Mouse (Mus musculus): Measurements from ENCODE around the gene Ephx3.
"Not testable (repeated sequence)": the region's sequence is repeated elsewhere in the genome, so short reads cannot be mapped to it uniquely, and the experiment has no call there.

The Ephx3 gene

GRCm38 (mm10) chr17:32188863-32189636 is at the start of gene Ephx3:
Gene Ephx3, minus strand, starts transcription at chr17:32189549.
- DNase-seq (ENCODE audit: low spot score): peak; percentile 52

DNA sequence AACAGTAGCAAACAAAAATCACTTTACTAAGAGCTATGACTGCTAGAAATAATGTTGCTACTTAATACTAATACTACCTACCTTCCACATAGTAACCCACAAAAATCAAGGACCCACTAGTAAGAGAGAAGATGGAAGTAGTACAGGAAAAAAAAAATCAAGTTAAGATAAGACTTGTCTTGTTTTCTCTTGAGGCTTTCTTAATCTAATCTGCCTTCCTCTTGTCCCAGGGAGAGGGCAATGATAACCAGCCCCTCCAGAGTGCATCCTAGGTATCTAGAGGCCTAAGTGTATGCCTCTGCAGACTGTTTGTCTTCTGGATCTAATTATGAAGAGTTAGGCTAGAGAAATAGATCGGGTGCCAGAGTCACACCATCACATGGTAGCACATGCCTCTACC is 49.2 kb upstream of the Ephx3 start:
- DNase-seq (ENCODE audit: low spot score): no peak

GRCm38 (mm10) chr17:32235534-32236191 is 46.3 kb upstream of the Ephx3 start:
- DNase-seq (ENCODE audit: low spot score): peak; percentile 30

DNA sequence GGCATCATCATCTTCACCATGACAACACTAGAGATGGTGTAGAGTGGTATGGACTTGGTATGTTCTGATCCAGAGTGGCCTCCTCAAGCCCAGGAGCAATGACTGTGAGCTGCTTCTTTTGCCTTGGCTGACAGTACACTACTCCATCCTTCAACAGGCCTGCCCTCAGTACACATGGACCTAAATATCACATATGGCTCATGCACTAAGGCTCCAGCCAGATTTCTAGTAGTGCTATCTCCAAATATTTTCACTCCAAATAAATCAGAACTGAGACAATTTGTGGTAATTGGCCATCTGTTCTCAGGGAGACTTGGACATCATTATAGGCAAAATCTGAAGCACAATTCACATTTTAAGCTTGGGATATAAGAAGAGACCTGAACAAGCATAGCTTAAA is 43.8 kb upstream of the Ephx3 start:
- DNase-seq (ENCODE audit: low spot score): no peak

- DNase-seq (ENCODE audit: low spot score): no peak
Observed at GRCm38 (mm10) chr17:32229256-32229655, 39.9 kb upstream of the Ephx3 start.

DNA sequence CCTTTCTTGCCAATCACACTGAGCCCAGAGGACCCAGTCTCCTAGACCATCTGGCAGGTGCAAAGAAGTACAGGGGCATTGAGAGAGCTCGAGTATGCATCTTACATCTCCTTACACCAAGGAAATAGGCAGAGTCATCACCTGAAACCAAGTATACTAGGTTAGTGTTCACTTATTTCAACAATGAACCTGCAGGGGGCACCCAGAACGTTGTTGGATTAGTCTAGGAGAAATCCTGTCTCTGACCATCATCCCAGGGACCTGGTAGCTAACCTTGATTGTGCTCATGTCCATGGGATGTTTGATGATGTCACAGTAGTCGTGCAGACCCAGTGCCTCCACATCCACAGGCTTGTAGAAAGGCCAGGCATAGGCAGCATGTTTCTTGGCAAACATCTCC is 31.5 kb upstream of the Ephx3 start:
- no peak for DNase-seq (ENCODE audit: low spot score)

DNA sequence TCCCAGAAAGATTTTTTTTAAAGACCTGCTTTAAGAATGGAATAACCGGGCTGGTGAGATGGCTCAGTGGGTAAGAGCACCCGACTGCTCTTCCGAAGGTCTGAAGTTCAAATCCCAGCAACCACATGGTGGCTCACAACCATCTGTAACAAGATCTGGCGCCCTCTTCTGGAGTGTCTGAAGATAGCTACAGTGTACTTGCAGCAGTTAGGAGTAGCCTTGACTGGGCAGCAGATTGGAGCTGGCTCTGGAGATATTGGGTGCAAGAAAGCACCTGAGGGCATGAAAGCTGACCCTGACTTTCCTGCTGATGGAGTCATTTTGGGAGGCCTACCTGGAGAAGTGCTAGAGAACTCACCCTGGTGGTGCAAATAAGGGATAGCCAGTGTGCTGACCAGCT is 26.2 kb upstream of the Ephx3 start:
- DNase-seq (ENCODE audit: low spot score): not testable (repeated sequence)

DNA sequence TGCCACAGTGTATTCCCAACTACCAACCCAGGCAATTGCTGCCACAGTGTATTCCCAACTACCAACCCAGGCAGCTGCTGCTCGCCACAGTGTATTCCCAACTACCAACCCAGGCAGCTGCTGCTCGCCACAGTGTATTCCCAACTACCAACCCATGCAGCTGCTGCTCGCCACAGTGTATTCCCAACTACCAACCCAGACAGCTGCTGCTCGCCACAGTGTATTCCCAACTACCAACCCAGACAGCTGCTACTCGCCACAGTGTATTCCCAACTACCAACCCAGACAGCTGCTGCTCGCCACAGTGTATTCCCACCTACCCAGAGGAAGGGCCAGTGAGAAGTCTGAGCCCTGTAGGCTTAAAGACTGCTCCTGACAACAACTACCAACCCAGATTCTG is 22.2 kb upstream of the Ephx3 start:
- DNase-seq (ENCODE audit: low spot score): not testable (repeated sequence)

DNA sequence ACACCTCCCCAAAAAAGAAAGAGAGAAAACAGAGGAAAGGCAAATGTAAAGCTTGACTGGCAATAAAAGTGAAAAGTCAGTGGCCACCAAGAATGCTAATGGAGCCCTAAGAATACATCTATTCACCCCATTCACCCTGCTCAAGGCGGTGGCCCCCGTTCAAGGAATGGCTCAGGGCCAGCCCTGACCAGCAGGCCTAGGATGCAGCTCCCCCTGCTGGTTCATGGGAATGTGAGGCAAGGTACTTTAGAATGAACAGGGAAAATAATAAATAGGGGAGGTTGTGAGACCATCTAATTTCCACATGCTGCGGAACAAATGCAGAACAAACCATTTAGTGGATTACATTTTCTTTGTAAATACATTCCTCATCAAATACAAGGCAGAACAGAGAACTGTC is 20.4 kb upstream of the Ephx3 start:
- DNase-seq (ENCODE audit: low spot score): peak; percentile 45

- peak; percentile 42 for DNase-seq (ENCODE audit: low spot score)
Observed at GRCm38 (mm10) chr17:32209144-32209543, 19.8 kb upstream of the Ephx3 start.

DNA sequence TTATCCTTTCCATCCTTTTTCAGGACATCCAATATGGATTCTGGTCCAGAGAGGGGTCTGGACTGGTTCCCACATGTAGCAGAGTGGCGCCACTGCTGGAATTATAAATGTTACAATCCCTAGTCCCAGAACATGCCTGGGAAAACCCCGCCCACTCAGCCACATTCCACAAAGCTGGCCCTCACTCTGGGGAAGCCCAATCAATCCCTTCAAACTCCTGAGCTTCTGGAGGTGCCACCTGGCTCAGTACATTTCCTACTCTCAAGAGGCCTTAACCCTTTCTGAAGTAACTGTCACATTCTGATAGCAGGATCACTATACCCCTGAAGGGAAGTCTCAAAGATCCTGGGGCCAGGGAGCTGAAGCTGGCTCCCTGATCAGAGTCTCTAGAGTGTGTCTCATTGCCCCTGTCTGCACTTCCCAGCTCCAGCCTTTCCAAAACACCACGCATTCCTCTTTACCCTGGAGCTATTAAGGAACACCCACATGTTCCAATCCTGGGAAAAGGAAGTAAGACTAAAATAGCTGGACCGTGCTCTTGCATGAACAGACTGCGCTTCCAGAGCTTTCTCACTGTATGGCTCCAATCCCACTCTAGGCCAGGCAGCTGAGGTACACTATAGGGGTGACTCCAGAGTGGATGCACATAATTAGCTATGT is 18.4 kb upstream of the Ephx3 start:
- peak; percentile 56 for DNase-seq (ENCODE audit: low spot score)

GRCm38 (mm10) chr17:32205345-32205744 is 16.0 kb upstream of the Ephx3 start:
- DNase-seq (ENCODE audit: low spot score): peak; percentile 42

DNA sequence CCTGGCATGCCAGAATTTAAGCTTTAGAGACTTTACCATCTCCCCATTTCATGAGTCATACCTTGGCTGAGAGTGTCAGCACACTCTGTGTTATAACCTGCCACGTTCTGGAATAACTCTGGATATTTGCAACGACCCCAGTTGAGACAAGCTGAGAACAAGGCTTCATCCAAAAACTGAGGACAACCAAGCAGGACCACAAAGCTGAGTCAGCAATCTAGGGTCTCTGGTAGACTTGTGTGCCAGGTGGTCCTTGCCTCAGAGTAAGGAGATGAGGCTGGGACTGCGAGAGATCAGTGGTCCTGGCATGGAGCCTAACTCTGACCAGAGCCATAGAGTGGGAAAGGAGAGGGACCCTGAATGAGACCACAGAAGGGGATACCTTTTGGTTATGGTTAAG is 13.6 kb upstream of the Ephx3 start:
- DNase-seq (ENCODE audit: low spot score): no peak

- DNase-seq (ENCODE audit: low spot score): no peak
Observed at GRCm38 (mm10) chr17:32201086-32201485, 11.7 kb upstream of the Ephx3 start.

GRCm38 (mm10) chr17:32199796-32200195 is 10.4 kb upstream of the Ephx3 start:
- no peak for DNase-seq (ENCODE audit: low spot score)

DNA sequence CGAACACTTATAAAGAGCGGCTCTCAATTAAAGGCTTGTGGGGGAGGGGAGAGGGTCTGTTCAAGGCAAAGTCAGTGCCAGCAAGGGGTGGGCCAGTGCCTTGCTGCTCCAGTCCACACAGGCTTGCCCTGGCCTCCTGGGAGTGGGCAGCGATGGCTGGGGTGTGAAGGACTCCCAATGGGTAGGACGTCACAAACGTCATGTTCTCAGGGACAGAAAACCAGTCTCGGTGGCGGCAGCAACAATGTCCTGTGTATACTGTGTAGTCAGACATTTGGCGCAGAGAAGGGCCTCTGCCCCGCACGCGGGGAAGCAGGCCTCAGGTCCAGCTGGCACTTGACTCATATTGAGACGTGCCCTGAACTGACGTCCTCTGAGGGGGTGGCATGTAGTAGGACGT is 7.8 kb upstream of the Ephx3 start:
- DNase-seq (ENCODE audit: low spot score): no peak

DNA sequence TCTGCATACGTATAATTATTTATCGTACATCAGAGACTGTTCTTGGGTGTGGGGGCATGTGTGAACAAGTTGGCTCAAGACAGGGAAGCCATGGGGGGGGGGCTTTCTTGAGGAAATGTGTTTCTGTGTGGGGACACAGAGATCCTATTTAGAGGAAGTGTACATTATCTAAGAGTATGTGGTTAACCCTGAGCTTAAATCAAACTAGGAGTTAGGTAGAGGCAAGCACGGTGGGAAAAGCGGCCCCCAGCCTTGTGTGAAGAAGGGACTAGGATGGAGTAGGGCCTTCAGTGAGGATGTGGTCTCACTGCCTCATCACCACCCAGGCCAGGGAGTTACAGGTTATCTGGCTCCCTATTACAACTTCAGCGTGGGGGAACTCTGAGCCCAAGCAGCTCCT is 6.4 kb upstream of the Ephx3 start:
- DNase-seq (ENCODE audit: low spot score): no peak

GRCm38 (mm10) chr17:32193010-32193409 is 3.7 kb upstream of the Ephx3 start:
- no peak for DNase-seq (ENCODE audit: low spot score)

- peak; percentile 42 for DNase-seq (ENCODE audit: low spot score)
Observed at GRCm38 (mm10) chr17:32189850-32190249, 501 bp upstream of the Ephx3 start.

DNA sequence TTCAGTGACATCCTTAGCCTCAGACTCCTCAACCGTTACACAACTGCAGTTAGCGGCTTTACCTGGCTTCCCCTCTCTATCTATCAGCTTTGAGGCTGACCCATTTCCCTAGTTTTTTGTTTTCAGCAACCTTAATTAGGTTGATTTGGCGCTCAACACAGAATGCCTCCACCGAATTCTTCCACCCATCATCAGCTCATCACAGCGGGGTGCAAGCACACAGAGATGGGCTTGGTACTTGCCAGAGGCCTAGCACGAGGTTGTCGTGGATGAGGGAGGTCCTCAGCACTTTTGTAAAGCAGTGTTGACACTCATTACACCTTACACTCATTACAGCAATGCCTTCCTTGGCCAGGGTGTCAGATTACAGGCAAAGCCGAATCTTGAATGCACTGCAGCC is 6.3 kb downstream of the Ephx3 start:
- DNase-seq (ENCODE audit: low spot score): no peak

DNA sequence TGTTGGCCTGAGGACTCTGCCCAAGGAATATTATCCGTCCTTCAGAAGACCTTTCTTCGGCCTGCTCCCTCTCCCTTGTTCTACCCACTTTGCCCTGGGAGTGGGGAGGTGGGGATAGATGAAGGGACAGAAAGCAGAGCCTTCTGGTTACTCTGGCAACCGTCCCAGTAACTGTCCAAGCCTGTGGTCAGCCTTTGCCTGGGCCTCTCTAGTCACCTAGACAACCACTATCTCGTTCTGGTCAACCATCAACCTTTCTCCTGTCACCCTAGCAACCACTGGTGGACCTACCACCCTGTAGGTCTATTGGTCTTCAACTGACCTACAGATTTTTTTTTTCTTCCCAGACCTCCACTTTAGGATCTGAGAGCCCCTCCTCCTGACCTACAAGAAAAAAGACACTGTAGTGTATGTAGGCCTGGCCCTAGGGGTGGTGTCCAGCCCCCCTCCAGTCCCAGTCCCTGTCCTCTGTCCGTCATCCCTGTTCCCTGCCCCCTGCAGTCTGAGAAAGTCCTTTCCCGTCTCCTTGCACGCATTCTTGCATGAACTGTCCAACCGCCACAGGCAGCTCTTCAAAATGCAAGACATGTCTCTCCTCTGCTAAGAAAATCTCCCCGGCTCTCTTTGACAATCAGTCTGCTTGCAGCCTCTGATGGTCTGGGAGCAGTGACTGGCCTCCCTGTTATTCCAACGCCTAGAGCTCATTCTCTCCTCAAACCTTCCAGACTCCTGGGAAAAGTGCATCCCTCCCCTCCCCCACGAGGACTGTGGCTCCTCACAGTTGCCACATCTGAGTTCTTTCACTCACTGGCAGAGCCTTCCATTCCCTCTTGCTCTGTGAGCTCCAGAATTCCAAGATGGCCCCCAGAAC is 9.5 kb downstream of the Ephx3 start:
- DNase-seq (ENCODE audit: low spot score): no peak

- DNase-seq (ENCODE audit: low spot score): no peak
Observed at GRCm38 (mm10) chr17:32176919-32177318, 12.4 kb downstream of the Ephx3 start.
